Mouse (Mus musculus): ENCODE measurements around the gene Bbs12. TPM values are rescaled to one million over a fixed set of nuclear protein-coding genes. Genes with fewer than 3 reads are reported as not detected.

Gene Bbs12
- polyA plus RNA-seq, 1 experiment from 2014 or later, result 3.3 TPM

DNA sequence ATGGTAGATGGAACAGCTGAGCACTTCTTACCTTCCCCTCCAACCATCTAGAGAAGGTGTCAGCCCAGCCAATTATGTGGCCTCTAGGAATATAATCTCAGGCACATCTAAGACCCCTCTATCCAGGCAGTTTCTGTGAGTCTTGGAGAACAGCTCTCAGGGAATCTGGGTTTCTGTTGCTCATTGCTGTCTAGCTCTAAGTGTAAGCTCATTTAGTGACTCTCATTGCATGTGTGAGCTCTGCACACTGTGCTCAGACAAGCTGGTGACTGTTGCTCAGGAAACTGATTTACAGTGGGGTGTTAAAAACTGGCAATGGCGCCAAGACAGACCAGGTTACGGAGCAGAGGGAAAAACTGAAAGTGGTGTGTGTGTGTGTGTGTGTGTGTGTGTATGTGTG is 20.4 kb upstream of the Bbs12 start:
- H3K9me3 ChIP-seq (ENCODE audit: low read length), result no peaks in the 10 kb centered on the region
- no peak overlapping the region for H3K27ac ChIP-seq (ENCODE audit: low read length)
- H3K4me3 ChIP-seq (ENCODE audit: low read depth, low read length), result no peak overlapping the region
- TF ChIP-seq EP300 (IDR thresholded peaks at IDR 0.05), result no peak
- TF ChIP-seq CTCF (IDR thresholded peaks at IDR 0.05), result no peak
- H3K4me2 ChIP-seq (replicated peaks; ENCODE audit: low read depth, low read length), result no peak overlapping the region
- H3K4me1 ChIP-seq (ENCODE audit: insufficient read depth, low read depth, low read length), result no peaks in the 10 kb centered on the region
- WGBS, result 83% methylated on average over 2 of the region's 2 CpGs
- ATAC-seq (no peak), DNase-seq (ENCODE audit: low spot score) (no peak)
- no peak overlapping the region for H3K9ac ChIP-seq (replicated peaks; ENCODE audit: low read depth)
- H3K36me3 ChIP-seq (ENCODE audit: insufficient read depth, low read length), result no peaks in the 10 kb centered on the region
- no peaks in the 10 kb centered on the region for H3K27me3 ChIP-seq (replicated peaks; ENCODE audit: insufficient read depth, low read length)

GRCm38 (mm10) chr3:37292654-37293053 is 19.7 kb upstream of the Bbs12 start:
- H3K27me3 ChIP-seq (replicated peaks; ENCODE audit: insufficient read depth, low read length), result no peaks in the 10 kb centered on the region
- H3K27ac ChIP-seq (ENCODE audit: low read length), result no peak overlapping the region
- H3K36me3 ChIP-seq (ENCODE audit: insufficient read depth, low read length), result no peaks in the 10 kb centered on the region
- no peak overlapping the region for H3K4me3 ChIP-seq (ENCODE audit: low read depth, low read length)
- H3K4me1 ChIP-seq (ENCODE audit: insufficient read depth, low read depth, low read length), result no peaks in the 10 kb centered on the region
- no peak for DNase-seq (ENCODE audit: low spot score)
- no peak overlapping the region for H3K9ac ChIP-seq (replicated peaks; ENCODE audit: low read depth)
- ATAC-seq, result no peak
- 49% methylated on average over 2 of the region's 2 CpGs for WGBS
- H3K9me3 ChIP-seq (ENCODE audit: low read length), result no peaks in the 10 kb centered on the region
- TF ChIP-seq CTCF (IDR thresholded peaks at IDR 0.05), result no peak
- TF ChIP-seq EP300 (IDR thresholded peaks at IDR 0.05), result no peak
- H3K4me2 ChIP-seq (replicated peaks; ENCODE audit: low read depth, low read length), result no peak overlapping the region

- Histone ChIP-seq H3K27me3 (replicated peaks; ENCODE audit: insufficient read depth, low read length) (no peaks in the 10 kb centered on the region), H3K9ac (replicated peaks; ENCODE audit: low read depth) (no peak overlapping the region), H3K27ac (ENCODE audit: low read length) (no peak overlapping the region), H3K9me3 (ENCODE audit: low read length) (no peaks in the 10 kb centered on the region), H3K36me3 (ENCODE audit: insufficient read depth, low read length) (no peaks in the 10 kb centered on the region), H3K4me2 (replicated peaks; ENCODE audit: low read depth, low read length) (no peak overlapping the region), H3K4me1 (ENCODE audit: insufficient read depth, low read depth, low read length) (no peaks in the 10 kb centered on the region), H3K4me3 (ENCODE audit: low read depth, low read length) (no peak overlapping the region)
- ATAC-seq (no peak), DNase-seq (ENCODE audit: low spot score) (no peak)
- TF ChIP-seq CTCF (IDR thresholded peaks at IDR 0.05) (no peak), EP300 (IDR thresholded peaks at IDR 0.05) (no peak)
- 68% methylated on average over 3 of the region's 3 CpGs for WGBS
These were observed 12.9 kb upstream of the Bbs12 start for GRCm38 (mm10) chr3:37299470-37299869.

- no peak for ATAC-seq
- WGBS, result 35% methylated on average over 12 of the region's 12 CpGs
These were observed 9.7 kb upstream of the Bbs12 start for GRCm38 (mm10) chr3:37302685-37303084.

DNA sequence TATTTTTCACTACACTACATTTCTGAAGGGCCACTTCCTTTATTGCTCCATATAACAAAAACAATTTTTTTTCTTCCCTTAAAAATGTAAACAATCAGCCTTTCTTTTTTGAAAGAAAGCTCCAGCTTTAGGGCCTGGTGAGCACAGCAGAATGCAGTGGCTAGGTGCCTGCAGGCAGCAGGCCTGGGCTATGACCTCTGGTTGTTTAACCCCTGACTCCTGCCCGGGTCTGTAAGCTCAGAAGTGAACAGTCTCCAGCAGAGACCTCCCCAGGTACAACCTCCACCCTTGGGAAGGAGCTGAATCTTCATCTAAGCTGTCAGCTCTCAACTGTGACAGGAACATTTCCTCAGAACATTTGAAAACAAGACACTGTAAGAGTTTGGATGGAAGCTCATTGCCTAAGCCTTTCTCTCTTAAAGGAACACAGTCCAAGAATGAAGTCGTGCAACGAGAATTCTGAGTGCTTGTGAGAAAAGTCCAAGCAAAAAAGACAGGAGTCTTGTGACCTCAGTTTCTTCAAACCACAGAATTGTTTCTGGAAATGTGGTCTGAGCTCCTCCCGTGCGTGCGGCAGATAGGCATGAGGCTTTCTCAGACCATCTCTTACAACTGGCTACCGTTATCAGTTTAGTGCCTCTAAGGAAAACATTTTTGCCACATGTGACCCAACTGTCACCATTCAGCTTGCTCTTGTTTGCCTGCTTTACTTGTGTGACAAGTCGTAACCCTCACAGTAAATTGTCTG is 8.8 kb upstream of the Bbs12 start:
- no peak for ATAC-seq
- H3K4me2 ChIP-seq (replicated peaks; ENCODE audit: low read depth, low read length), result no peak overlapping the region
- 47% methylated on average over 8 of the region's 8 CpGs for WGBS
- TF ChIP-seq EP300 (IDR thresholded peaks at IDR 0.05) (no peak), CTCF (IDR thresholded peaks at IDR 0.05) (no peak)
- H3K9ac ChIP-seq (replicated peaks; ENCODE audit: low read depth), result no peak overlapping the region
- no peaks in the 10 kb centered on the region for H3K36me3 ChIP-seq (ENCODE audit: insufficient read depth, low read length)
- H3K27me3 ChIP-seq (replicated peaks; ENCODE audit: insufficient read depth, low read length), result no peaks in the 10 kb centered on the region
- DNase-seq (ENCODE audit: low spot score), result no peak
- H3K27ac ChIP-seq (ENCODE audit: low read length), result no peak overlapping the region
- no peaks in the 10 kb centered on the region for H3K9me3 ChIP-seq (ENCODE audit: low read length)
- H3K4me1 ChIP-seq (ENCODE audit: insufficient read depth, low read depth, low read length), result no peaks in the 10 kb centered on the region
- H3K4me3 ChIP-seq (ENCODE audit: low read depth, low read length), result no peak overlapping the region

More at GRCm38 (mm10) chr3:37302685-37303084, 9.7 kb upstream of the Bbs12 start:
- Histone ChIP-seq H3K4me2 (replicated peaks; ENCODE audit: low read depth, low read length) (no peak overlapping the region), H3K4me1 (ENCODE audit: insufficient read depth, low read depth, low read length) (no peaks in the 10 kb centered on the region), H3K36me3 (ENCODE audit: insufficient read depth, low read length) (no peaks in the 10 kb centered on the region), H3K9ac (replicated peaks; ENCODE audit: low read depth) (no peak overlapping the region), H3K27me3 (replicated peaks; ENCODE audit: insufficient read depth, low read length) (no peaks in the 10 kb centered on the region), H3K4me3 (ENCODE audit: low read depth, low read length) (no peak overlapping the region), H3K9me3 (ENCODE audit: low read length) (no peaks in the 10 kb centered on the region), H3K27ac (ENCODE audit: low read length) (no peak overlapping the region)
- DNase-seq (ENCODE audit: low spot score), result peak; percentile 65
- TF ChIP-seq CTCF (IDR thresholded peaks at IDR 0.05), result peak; percentile 78
- no peak for TF ChIP-seq EP300 (IDR thresholded peaks at IDR 0.05)

DNA sequence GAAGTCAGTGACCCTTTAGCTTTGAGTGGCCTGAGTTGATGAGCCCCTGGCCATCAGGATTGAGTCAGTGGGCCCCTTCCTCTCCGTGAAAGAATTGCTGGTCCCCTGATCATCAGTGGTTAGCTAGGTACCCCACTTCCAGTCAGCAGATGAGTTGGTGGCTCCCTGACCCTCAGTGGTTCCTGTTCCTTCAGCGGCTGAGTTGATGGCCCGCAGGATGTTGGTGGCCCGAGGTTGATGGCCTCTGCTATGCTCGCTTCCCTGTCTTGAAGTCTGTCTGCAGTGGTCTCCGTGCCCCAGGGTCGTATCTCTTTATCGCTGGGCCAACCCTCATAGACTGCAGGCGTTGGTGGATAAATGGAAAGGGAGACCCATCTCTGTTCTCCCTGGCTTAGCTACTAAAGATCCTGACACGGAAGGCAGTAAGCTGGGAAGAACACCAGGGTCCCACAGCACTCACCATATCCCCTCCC is 421 bp upstream of the Bbs12 start:
- 2% methylated on average over 10 of the region's 10 CpGs for WGBS
- H3K4me1 ChIP-seq (ENCODE audit: insufficient read depth, low read depth, low read length), result no peaks in the 10 kb centered on the region; the same call in 1 of the 2 replicates
- no peak for DNase-seq (ENCODE audit: low spot score)
- H3K9me3 ChIP-seq (ENCODE audit: low read length), result no peaks in the 10 kb centered on the region
- peak overlapping the region; percentile 72 for H3K4me3 ChIP-seq (ENCODE audit: low read depth, low read length)
- TF ChIP-seq CTCF (IDR thresholded peaks at IDR 0.05) (no peak), EP300 (IDR thresholded peaks at IDR 0.05) (no peak)
- ATAC-seq, result peak; percentile 31
- peak overlapping the region; percentile 80 for H3K4me2 ChIP-seq (replicated peaks; ENCODE audit: low read depth, low read length)
- no peaks in the 10 kb centered on the region for H3K27me3 ChIP-seq (replicated peaks; ENCODE audit: insufficient read depth, low read length)
- H3K36me3 ChIP-seq (ENCODE audit: insufficient read depth, low read length), result no peaks in the 10 kb centered on the region
- peak overlapping the region; percentile 66; the same call in 1 of the 2 replicates for H3K9ac ChIP-seq (replicated peaks; ENCODE audit: low read depth)
- no peak overlapping the region for H3K27ac ChIP-seq (ENCODE audit: low read length)
